Mouse (Mus musculus) limb, embryonic 13.5 days (tissue): ENCODE data around the gene Mpnd. TPM values are rescaled to one million over a fixed set of nuclear protein-coding genes. Genes with fewer than 3 reads are reported as not detected.

Experiments used
- ATAC-seq: fragments of 200-750 bp; cut with Nextera tagmentation; 2 replicates; pipeline ENCODE4 v1.8.0; 2017; ENCODE audit warnings: low read depth, moderate number of reproducible peaks, moderate TSS enrichment; ENCODE audit not compliant: low FRiP score
- H3K27ac ChIP-seq: fragments of 300-500 bp; sonication (generic); 2 replicates; pipeline ENCODE4 v1.5.1; 2015; ENCODE audit warnings: inconsistent platforms, mild to moderate bottlenecking, moderate library complexity
- H3K27me3 ChIP-seq: fragments of 300-500 bp; sonication (generic); 2 replicates; pipeline ENCODE4 v1.6.1; 2015; ENCODE audit warnings: mild to moderate bottlenecking, inconsistent platforms
- H3K36me3 ChIP-seq: fragments of 300-500 bp; sonication (generic); 2 replicates; pipeline ENCODE4 v1.6.1; 2015; ENCODE audit warnings: inconsistent platforms, mild to moderate bottlenecking, moderate library complexity
- H3K4me1 ChIP-seq: fragments of 300-500 bp; sonication (generic); 2 replicates; pipeline ENCODE4 v1.6.1; 2015; ENCODE audit warnings: inconsistent platforms
- H3K4me2 ChIP-seq: fragments of 300-500 bp; sonication (generic); replicated peaks from 2 replicates; pipeline ENCODE4 v1.6.1; 2015; ENCODE audit warnings: inconsistent platforms, mild to moderate bottlenecking, moderate library complexity
- H3K4me3 ChIP-seq: fragments of 300-500 bp; sonication (generic); 2 replicates; pipeline ENCODE4 v1.5.1; 2015; ENCODE audit warnings: moderate library complexity, mild to moderate bottlenecking, inconsistent platforms
- H3K9ac ChIP-seq: fragments of 300-500 bp; sonication (generic); 2 replicates; pipeline ENCODE4 v1.6.1; 2015; ENCODE audit warnings: mild to moderate bottlenecking, inconsistent platforms
- H3K9me3 ChIP-seq: fragments of 300-500 bp; sonication (generic); 2 replicates; pipeline ENCODE4 v1.6.1; 2016; ENCODE audit warnings: inconsistent platforms
- WGBS: fragments of 180-500 bp; shearing (Covaris S2); methylation state at CpG from one replicate; pipeline ENCODE4 v1.1.7; 2015; 5-methylcytosine and 5-hydroxymethylcytosine counted together
- polyA plus RNA-seq: library from polyadenylated mRNA; unstranded; fragments of >200 nt; fragmentation: Nextera tagmentation; extraction: Ambion mirVana; gene quantifications from 2 replicates; pipeline ENCODE4 v1.2.1, GENCODE M21; 2015

The Mpnd gene
- polyA plus RNA-seq, 1 experiment from 2014 or later = 109 TPM

DNA sequence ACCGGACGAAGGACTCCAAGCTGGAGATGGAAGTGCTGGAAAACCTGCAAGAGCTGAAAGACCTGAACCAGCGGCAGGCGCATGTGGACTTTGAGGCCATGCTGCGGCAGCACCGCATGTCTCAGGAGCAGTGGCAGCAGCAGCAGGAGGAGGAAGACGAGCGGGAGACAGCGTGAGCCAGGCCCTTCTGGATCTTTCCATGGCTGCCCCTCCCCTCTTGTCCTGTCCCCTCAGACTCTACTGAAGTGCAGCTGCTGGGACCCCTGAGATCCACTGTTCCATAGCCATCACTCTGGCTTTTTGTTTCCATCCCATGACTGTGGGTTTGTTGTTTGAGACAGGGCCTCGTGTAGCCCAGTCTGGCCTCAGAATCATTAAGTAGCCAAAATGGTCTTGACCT is 41.0 kb upstream of the Mpnd start:
- Histone ChIP-seq H3K9me3 (no peaks in the 10 kb centered on the region), H3K4me1 (peaks cover 8% of the 10 kb centered on the region), H3K27ac (no peak overlapping the region), H3K27me3 (no peaks in the 10 kb centered on the region), H3K9ac (no peak overlapping the region), H3K4me2 (no peak overlapping the region), H3K4me3 (no peak overlapping the region), H3K36me3 (peaks cover 72% of the 10 kb centered on the region)
- 91% methylated on average over 10 of the region's 10 CpGs for WGBS
- no peak for ATAC-seq

DNA sequence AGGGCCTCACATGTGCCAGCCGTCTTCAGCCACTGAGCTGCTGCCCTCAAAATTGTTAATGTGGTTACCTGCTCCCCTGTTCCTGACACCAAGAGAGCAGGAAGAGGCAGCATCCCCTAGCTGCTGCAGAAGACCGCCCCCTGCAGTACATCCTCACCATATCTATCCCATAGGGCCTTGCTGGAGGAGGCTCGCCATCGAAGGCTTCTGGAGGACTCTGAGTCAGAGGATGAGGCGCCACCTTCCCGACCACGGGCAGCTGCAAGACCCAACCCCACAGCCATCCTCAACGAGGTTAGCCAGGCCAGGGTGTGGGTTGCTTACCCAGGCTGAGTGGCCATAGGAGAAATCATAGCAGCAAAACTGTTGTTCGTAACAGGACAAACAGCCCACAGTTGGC is 40.5 kb upstream of the Mpnd start:
- Histone ChIP-seq H3K4me1 (peaks cover 7% of the 10 kb centered on the region), H3K27ac (no peak overlapping the region), H3K4me2 (no peak overlapping the region), H3K36me3 (peaks cover 72% of the 10 kb centered on the region), H3K9me3 (no peaks in the 10 kb centered on the region), H3K27me3 (no peaks in the 10 kb centered on the region), H3K4me3 (no peak overlapping the region), H3K9ac (no peak overlapping the region)
- no peak for ATAC-seq
- 84% methylated on average over 9 of the region's 9 CpGs for WGBS

DNA sequence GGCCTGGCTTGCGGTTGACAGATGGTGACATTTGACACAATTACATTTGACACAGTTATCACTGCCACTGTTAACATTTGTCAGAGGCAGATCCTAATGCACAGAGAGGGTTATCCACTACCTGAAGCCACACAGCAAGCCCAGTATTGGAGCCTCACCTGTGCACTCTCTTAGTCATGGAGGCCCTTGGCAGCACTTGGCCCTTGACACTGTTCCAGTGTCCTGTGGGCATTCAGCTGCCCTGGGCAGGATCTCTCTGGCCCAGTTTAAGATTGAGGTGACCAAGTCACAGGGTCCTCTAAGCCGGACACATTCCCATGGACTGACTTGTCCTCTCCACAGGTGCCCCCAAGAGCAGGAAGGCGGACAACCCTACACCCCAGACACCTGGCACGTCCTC is 38.3 kb upstream of the Mpnd start:
- no peak overlapping the region for H3K4me3 ChIP-seq
- no peak overlapping the region for H3K4me2 ChIP-seq
- H3K27me3 ChIP-seq = 0 out of 2 replicates have a peak, but pooled peaks cover 6% of the 10 kb centered on the region
- peaks cover 56% of the 10 kb centered on the region for H3K36me3 ChIP-seq
- no peak for ATAC-seq
- H3K4me1 ChIP-seq = peaks cover 18% of the 10 kb centered on the region
- H3K27ac ChIP-seq = no peak overlapping the region
- 88% methylated on average over 4 of the region's 4 CpGs for WGBS
- H3K9me3 ChIP-seq = no peaks in the 10 kb centered on the region
- no peak overlapping the region for H3K9ac ChIP-seq

DNA sequence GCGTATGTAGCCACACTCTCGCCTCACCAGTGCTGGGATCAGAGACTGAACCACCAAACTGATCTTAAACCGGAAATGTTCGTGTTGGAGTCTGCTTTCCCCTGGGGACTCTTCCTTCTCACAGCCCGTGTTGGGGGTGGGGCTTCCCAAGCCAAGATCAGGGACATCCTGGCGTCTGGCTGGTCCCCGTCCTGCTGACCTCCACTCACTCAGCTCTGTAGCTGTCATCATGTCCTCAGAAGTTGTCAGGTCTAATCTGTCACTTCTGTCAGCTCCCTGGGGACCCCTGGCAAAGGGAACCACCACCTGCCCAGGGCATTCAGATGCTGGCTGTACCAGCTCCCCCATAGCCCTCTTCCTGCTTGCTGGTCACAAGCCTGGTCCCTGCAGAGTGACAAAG is 37.3 kb upstream of the Mpnd start:
- H3K27me3 ChIP-seq = 0 out of 2 replicates have a peak, but pooled peaks cover 6% of the 10 kb centered on the region
- no peaks in the 10 kb centered on the region for H3K9me3 ChIP-seq
- no peak for ATAC-seq
- no peak overlapping the region for H3K4me3 ChIP-seq
- no peak overlapping the region for H3K4me2 ChIP-seq
- H3K4me1 ChIP-seq = peaks cover 18% of the 10 kb centered on the region
- H3K36me3 ChIP-seq = peaks cover 54% of the 10 kb centered on the region
- H3K9ac ChIP-seq = no peak overlapping the region
- 59% methylated on average over 7 of the region's 7 CpGs for WGBS
- no peak overlapping the region for H3K27ac ChIP-seq

DNA sequence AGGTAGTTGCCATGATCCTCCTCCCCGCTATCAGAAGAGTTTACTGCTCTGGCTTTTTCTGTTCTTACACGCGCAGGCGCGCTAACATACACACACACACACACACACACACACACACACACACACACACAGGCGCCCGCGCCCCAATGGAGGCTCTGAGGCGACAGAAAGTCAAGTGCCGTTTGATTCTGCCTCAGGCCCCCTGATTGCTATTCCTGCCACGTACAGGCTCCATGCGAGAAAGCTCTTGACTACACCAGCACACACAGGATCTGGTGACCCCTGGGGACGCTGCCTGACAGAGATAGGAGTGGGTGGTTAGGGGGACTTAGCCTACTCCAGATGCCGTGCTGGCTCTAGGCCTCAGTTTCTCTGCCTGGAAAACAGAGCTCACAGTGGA is 36.0 kb upstream of the Mpnd start:
- peaks cover 18% of the 10 kb centered on the region for H3K4me1 ChIP-seq
- WGBS = 48% methylated on average over 14 of the region's 14 CpGs
- H3K9me3 ChIP-seq = no peaks in the 10 kb centered on the region
- H3K9ac ChIP-seq = peak overlapping the region; percentile 80; the same call in 1 of the 2 replicates
- H3K4me3 ChIP-seq = peak overlapping the region; percentile 62; the same call in 1 of the 2 replicates
- H3K4me2 ChIP-seq = peak overlapping the region; percentile 85
- peaks cover 53% of the 10 kb centered on the region for H3K36me3 ChIP-seq
- no peak overlapping the region for H3K27ac ChIP-seq
- H3K27me3 ChIP-seq = 0 out of 2 replicates have a peak, but pooled peaks cover 6% of the 10 kb centered on the region
- no peak for ATAC-seq

DNA sequence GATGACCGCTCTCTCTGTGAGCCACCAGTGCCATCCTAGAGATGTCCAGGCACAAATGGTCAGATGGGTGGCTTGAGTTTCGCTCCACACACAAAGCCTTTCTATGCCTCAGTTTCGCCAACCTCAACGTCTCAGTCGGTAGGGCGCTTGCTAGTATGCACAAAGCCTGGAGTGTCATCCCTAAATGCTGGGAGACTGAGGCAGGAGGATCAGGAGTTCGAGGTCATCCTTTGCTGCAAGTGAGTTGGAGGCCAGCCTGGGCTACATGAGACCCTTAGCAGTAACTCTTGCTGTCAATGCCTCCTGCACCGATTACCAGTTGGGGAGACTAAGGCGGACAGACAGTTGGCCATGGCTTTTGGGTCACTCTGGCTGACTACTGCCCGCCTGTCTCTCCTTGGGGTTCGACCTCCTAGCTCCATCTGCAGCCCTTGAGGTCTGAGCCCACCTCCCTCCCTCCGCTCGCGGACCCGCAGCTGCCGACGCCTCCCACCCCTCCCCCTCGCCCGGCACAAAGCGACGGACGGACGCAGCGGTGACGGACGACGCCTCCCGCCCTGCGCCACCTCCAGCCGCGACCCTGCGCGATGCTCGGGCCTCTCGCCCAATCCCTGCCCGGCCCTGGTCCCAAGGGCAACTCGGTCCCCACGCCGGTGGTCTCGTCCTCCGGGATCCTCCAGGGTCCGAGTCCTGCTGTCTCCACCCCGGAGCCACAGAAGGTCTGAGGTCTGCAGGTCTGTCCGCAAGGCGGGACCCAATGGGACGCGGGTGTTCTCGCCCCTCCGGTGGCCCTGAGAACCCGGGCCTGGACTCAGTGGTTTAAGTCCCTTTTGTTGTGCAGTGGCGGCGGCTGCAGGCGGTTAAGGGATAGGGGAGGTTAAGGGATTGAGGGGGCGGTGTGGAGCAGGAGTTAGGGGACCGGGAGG is 35.3 kb upstream of the Mpnd start, which contains the start of gene Shd:
Gene Shd, plus strand, starts transcription at position 502 of the 926 bp plus-strand sequence.
- Histone ChIP-seq H3K4me2 (peak within 1 kb of the TSS; percentile 85), H3K27ac (no peak within 1 kb of the TSS), H3K27me3 (0 out of 2 replicates have a peak, but pooled peaks cover 6% of the 10 kb centered on the region), H3K4me3 (peak within 1 kb of the TSS; percentile 62), H3K9ac (peak within 1 kb of the TSS; percentile 80), H3K36me3 (peaks cover 51% of the 10 kb centered on the region), H3K4me1 (peaks cover 18% of the 10 kb centered on the region), H3K9me3 (no peaks in the 10 kb centered on the region)
- peak; percentile 41 for ATAC-seq
- WGBS = 9% methylated on average over 53 of the region's 55 CpGs

DNA sequence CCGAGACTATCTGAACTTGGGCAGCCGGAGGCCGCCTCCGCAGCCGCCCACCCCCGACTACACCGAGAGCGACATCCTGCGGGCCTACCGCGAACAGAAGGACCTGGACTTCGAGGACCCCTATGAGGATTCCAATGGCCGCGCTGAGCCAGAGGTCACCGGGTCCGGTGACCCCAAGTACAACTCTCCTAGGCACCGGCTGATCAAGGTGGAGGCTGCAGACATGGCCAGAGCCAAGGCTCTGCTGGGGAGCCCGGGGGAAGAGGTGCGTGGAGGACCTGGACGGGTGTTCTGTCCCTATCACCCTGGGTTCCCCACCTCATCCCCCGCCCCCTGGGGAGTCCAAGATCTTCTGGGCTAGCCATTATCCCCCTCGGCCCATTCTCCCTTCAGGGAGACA is 34.1 kb upstream of the Mpnd start:
- 33% methylated on average over 22 of the region's 22 CpGs for WGBS
- H3K9ac ChIP-seq = peak overlapping the region; percentile 80
- ATAC-seq = no peak
- H3K4me3 ChIP-seq = peak overlapping the region; percentile 62
- H3K36me3 ChIP-seq = peaks cover 40% of the 10 kb centered on the region
- peaks cover 21% of the 10 kb centered on the region for H3K4me1 ChIP-seq
- no peaks in the 10 kb centered on the region for H3K9me3 ChIP-seq
- no peak overlapping the region for H3K27ac ChIP-seq
- H3K27me3 ChIP-seq = 0 out of 2 replicates have a peak, but pooled peaks cover 6% of the 10 kb centered on the region
- H3K4me2 ChIP-seq = peak overlapping the region; percentile 85

DNA sequence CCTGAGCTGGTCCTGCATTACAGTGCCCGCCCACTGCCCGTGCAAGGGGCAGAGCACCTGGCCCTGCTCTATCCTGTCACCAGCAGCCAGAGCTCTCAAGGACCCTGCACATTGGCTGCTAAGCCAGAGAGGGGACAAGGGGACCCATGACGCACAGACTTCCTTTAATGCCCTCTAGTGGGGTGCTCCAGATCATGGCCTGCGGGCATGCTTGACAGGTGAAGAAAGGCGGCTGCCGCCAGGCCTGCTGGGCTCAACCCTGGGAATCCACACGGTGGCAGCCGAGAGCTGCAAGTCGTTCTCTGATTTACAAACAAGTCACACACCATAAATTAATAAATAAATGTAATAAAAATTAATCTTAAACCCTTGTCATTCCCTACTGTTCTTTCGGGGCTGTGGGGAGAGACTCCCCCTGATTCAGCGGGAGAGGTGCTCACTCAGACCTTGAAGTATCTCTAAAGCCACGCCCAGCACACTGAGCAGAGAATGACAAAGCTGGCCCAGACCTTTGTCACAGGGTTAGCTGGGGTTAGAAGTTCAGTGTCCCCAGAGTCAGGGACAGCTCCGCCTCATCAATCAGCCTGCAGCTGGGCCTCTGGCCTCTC is 29.2 kb upstream of the Mpnd start:
- H3K9me3 ChIP-seq = no peaks in the 10 kb centered on the region
- 0 out of 2 replicates have a peak, but pooled peaks cover 5% of the 10 kb centered on the region for H3K27me3 ChIP-seq
- no peak overlapping the region for H3K27ac ChIP-seq
- peak; percentile 25; the same call in 1 of the 2 replicates for ATAC-seq
- no peak overlapping the region for H3K4me2 ChIP-seq
- H3K9ac ChIP-seq = 0 out of 2 replicates have a peak overlapping the region, but pooled peaks have one; percentile 25
- H3K36me3 ChIP-seq = peaks cover 21% of the 10 kb centered on the region
- peaks cover 9% of the 10 kb centered on the region for H3K4me1 ChIP-seq
- WGBS = 18% methylated on average over 13 of the region's 13 CpGs
- no peak overlapping the region for H3K4me3 ChIP-seq

DNA sequence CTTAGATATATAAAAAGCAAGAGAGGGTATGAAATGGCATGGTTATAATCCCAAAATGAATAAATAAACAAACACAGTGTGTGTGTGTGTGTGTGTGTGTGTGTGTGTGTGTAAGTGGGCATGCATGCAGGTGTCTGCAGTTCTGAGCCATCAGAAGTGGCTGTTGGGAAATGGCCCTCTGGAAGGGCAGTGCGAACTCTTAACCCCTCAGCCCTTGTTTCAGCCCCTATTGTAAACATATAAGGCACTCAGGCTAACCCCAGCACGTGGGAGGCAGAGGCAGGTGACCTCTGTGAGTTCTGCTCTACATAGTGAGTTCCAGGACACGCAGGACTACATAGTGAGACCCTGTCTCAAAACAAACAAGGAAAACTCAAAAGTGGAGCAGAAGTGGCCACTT is 28.2 kb upstream of the Mpnd start:
- H3K9me3 ChIP-seq = no peaks in the 10 kb centered on the region
- no peak overlapping the region for H3K4me2 ChIP-seq
- 42% methylated on average over 3 of the region's 3 CpGs for WGBS
- no peak overlapping the region for H3K27ac ChIP-seq
- ATAC-seq = no peak
- no peak overlapping the region for H3K4me3 ChIP-seq
- H3K36me3 ChIP-seq = peaks cover 21% of the 10 kb centered on the region
- 0 out of 2 replicates have a peak, but pooled peaks cover 6% of the 10 kb centered on the region for H3K4me1 ChIP-seq
- no peak overlapping the region for H3K9ac ChIP-seq
- H3K27me3 ChIP-seq = no peaks in the 10 kb centered on the region

DNA sequence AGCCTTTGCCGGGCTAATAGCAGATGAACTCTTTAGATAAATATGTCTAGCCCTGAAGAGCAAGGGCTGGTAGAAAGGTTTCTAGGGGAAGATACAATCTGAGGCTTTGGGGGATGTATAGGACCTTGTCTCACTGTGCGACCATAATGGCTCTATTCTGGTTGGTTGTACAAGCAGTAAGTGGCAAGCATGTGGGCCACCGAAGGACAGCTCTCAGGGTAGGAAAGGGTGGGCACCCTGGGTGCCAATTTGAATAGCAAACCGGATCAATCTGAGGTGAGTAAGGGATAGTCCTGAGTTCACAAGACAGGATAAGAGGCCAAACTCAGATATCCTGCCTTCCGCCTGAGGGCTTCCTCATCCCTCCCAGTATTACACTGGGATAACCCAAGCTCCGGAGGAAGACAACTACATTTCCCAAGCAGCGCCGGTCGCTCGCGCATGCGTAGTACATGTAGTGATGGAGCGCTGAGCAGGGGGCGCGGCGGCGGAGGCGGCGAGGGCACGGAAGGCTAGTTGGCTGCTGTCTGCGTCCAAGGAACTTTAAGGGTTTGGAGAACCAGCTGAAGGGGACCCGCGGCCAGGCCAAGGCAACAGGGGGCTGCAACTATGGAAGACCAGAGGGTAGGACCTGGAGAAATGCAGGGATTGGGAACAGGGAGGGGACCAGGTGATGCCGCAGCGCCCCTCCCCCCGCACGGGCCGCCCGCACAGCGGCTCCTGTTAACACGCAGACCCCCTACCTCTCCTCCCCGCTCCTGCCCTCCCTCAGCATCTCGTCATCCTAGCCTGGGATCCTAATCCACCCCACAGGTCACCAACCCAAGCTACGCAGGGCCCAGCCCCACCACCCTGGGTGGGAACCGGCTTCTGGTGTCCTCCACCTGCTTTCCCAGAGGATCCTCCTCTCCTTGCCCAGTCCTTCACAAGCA is 19.2 kb upstream of the Mpnd start, which contains the start of gene Fsd1:
Gene Fsd1, plus strand, starts transcription at position 480 of the 932 bp plus-strand sequence.
- no peak within 1 kb of the TSS for H3K27ac ChIP-seq
- H3K4me2 ChIP-seq = peak within 1 kb of the TSS; percentile 88
- H3K27me3 ChIP-seq = no peaks in the 10 kb centered on the region
- H3K36me3 ChIP-seq = peaks cover 11% of the 10 kb centered on the region; the same call in 1 of the 2 replicates
- no peaks in the 10 kb centered on the region for H3K9me3 ChIP-seq
- peaks cover 6% of the 10 kb centered on the region for H3K4me1 ChIP-seq
- peak within 1 kb of the TSS; percentile 68 for H3K4me3 ChIP-seq
- WGBS = 10% methylated on average over 35 of the region's 35 CpGs
- peak within 1 kb of the TSS; percentile 79 for H3K9ac ChIP-seq
- ATAC-seq = peak; percentile 74

DNA sequence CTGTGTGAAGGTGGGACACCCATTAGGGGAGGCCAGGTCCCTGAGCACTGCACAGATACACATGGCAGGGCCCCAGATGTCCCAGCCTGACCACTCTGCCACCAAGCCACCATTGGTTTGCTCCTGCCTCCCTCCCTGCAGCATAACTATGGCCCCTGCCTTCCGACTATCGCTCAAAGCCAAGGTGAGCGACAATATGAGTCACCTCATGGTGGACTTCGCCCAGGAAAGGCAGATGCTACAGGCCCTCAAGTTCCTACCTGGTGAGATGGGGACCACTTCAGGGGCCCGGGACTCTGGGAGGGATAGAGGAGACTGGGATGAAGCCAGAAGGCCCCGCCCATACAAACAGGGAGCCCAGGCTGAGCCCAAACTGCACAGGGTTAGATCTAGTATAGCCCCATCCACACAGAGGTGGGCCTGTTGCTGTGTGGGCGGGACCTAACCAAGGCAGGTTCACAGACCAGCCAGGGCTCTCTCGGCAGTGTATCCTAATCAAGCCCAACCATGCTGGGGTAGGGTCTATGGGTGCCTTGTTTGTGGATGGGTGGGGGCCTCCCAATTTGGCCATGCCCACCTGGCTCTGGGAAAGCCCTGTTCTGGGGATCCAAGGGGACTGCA is 15.1 kb upstream of the Mpnd start:
- ATAC-seq = no peak
- no peak overlapping the region for H3K4me2 ChIP-seq
- WGBS = 87% methylated on average over 8 of the region's 8 CpGs
- no peak overlapping the region for H3K27ac ChIP-seq
- no peak overlapping the region for H3K9ac ChIP-seq
- H3K9me3 ChIP-seq = no peaks in the 10 kb centered on the region
- H3K36me3 ChIP-seq = peaks cover 42% of the 10 kb centered on the region
- peaks cover 6% of the 10 kb centered on the region for H3K4me1 ChIP-seq
- no peaks in the 10 kb centered on the region for H3K27me3 ChIP-seq
- no peak overlapping the region for H3K4me3 ChIP-seq
